Mouse (Mus musculus) CD8-positive naive resting alpha-beta T cell, adult 2 months (primary cell): ENCODE measurements at regions not wholly inside any gene's neighbourhood (a gene's known extent, or its start where the extent isn't known, plus 50 kb on each side); places are given as distances from the start of the nearest gene placed in this dataset.

Experiments
- DNase-seq, 2 experiments: peaks; one replicate each; pipeline ENCODE4 v3.0.0; 2022; ENCODE audit warnings: low read depth in 2 of 2, low spot score in 2 of 2

DNA sequence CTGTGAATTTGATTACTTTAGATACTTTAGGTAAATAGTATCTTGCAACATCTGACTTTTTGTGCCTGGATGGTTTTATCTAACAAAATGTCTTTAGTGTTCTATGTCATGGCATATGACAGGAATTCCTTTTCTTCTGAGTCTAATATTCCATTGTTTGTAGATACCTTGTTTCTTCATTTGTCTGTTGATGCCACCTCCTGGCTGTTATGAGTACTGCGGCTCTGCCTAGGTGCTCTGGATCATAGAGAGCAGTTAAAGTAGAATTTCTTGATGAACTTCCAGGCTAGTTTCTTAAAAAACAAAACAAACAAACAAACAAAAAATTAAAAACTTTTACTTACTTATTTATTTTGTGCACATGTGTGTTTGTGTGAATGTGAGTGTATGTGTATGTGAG lies 83.6 kb upstream of the Kif2a start:
- DNase-seq, result peak; percentile 28 to 49

GRCm38 (mm10) chr13:107101598-107101997 lies 79.7 kb upstream of the Kif2a start:
- peak; percentile 77 to 83 for DNase-seq

DNA sequence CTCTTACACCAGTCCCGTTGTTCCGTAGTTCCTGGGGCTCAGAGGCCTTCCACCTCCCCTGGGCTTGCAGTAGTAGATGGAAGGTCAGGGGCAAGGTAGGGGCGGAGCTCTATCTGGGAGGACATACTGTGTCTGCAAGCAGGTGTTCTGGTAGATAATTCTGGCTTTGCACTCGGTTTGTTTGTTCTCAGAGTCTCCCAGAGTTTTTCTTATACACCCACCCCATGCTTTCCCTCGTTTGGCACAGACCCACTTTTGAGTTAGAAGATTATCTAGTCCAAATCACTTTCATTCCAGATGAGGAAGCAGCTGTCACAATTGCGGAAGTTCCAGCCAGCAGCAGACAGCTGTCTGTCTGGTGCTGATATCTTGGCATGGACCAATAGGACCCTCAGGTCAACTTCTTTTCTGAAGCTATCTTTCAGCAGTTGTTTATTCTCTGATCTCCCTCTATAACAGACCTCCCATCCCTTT lies 79.0 kb upstream of the Kif2a start:
- DNase-seq, result no peak

DNA sequence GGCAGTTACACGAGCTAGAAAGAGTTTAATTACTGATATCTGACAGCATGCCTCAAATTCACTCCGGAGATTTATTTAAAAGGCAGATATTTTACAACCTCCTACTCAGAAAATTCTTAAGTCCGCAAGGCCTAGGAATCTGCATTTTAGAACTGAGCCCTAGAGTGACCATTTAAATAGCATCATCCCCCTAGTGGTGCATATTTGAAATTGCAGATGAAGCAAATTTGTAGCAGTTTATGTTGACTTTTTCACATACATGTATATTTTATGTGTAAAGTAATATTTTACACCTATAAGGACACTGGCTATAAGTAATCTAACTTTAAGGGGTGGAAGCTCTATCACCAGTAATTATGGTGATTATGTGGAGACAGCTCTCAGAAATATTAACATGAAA lies 78.2 kb upstream of the Kif2a start:
- no peak for DNase-seq

DNA sequence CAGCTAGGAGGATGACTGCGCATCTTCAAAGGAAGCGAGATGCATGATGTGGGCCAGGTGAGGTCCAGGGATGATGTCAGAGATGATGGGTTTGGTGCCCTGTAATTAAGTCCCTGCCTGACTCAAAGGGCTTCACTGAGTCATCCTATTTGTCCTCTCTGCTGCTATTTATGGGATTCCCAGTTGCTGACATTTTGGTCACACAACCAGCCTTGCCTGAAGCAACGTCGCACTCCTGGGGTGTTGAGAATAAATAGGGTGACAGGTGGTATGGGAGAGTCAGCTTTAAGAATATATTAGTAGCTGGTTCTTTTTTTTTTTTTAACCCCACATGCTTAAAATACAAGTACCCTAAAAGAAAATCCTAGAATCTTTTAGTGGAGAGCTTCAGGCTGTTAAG lies 75.1 kb upstream of the Kif2a start:
- no peak for DNase-seq

DNA sequence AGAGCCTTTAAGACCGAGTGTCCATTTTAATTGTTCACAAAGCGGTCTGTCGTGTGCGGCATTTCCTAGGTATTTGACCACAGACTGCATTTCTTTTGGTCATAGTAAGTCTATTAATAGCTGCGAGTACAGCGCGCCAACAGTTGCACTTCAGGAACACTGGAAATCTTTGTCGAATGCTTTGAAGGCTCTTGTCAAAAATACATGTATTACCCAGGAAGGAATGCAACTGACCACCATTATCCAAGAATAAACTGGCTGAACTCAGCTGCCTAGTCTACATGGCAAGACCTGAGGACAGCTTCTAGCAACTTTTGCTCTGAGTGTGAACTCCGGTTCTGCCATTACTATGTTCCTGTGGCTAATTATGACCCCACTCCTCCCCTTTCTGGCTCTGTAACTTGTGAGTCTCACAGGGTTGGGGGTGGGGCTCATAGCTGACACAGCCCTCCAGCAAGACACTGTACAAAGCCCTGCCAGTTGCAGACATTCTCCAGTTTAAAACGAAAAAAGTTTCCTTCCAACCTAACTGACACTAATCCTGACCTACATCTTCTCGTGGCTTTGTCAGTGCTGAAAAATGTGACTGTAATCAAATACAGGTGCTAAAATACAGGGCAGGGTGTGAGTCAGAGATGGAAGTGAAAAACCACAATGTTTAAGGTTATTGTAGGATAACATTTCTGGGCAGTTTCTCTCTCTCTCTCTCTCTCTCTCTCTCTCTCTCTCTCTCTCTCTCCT lies 73.2 kb upstream of the Kif2a start:
- DNase-seq, result no peak

DNA sequence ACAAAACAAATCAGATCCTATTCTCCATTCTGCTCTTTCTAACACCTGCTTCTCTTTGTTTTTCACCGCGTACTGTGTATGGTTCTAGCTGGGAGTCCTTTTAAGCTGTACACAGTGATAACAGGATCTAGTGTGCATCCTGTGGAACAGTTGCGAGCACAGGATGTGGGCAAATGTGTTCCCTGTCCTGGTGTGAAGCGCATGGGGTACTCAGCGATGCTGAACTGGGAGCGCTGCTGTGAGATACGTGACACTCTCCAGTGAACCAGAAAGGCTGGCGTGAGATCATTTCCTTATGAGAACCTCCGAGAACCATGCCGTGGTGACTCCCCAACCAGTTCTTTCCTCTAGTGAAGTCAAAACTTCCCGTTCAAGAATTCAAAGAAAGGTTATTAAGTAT lies 72.6 kb upstream of the Kif2a start:
- DNase-seq, result peak; percentile 26 to 49

DNA sequence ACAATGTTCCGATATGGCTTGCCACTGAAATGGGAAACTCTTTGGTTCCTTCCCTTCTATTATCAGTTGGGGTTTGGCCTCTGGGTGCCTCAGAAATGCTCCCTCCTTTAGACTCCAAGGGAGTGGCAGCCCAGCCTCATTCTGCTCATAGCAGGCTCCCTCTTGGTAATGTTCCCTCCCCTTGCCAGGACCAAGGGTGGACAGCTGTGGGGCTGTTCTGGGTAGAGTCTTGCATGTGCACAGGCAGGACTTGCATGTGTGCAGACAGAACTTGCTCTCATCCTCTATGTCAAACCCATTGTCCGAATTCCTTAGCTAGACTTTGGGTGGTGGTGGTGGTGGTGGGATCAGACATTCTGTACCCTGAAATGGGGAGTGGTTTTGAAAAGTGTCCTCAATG lies 71.8 kb upstream of the Kif2a start:
- DNase-seq, result no peak

- no peak for DNase-seq
Observed at GRCm38 (mm10) chr13:107088198-107088597, 66.3 kb upstream of the Kif2a start.

GRCm38 (mm10) chr13:107087355-107087754 lies 65.4 kb upstream of the Kif2a start:
- no peak for DNase-seq

- DNase-seq, result no peak
Observed at GRCm38 (mm10) chr13:107078085-107078484, 56.2 kb upstream of the Kif2a start.

- no peak for DNase-seq
Observed at GRCm38 (mm10) chr13:107074917-107075316, 53.0 kb upstream of the Kif2a start.

- DNase-seq, result no peak
Observed at GRCm38 (mm10) chr13:107073039-107073620, 51.2 kb upstream of the Kif2a start.

GRCm38 (mm10) chr13:107072345-107073038 lies 50.6 kb upstream of the Kif2a start:
- DNase-seq, result no peak
